Mouse (Mus musculus) adrenal gland, postnatal 36 days (tissue): ENCODE measurements around the gene Tacc2. TPM values are rescaled to one million over a fixed set of nuclear protein-coding genes. Genes with fewer than 3 reads are reported as not detected.

Experiments
- DNase-seq, 2 experiments: peaks; one replicate each; pipeline ENCODE4 v3.0.0; 2021; ENCODE audit warnings: mixed read lengths in 1 of 2
- total RNA-seq, 2 experiments: library from RNA; stranded (reverse); gene quantifications; 2 replicates each; pipeline ENCODE4 v1.2.3; 2021

The Tacc2 gene
- total RNA-seq, 2 experiments from 2014 or later = 26.6 to 35.5 TPM

DNA sequence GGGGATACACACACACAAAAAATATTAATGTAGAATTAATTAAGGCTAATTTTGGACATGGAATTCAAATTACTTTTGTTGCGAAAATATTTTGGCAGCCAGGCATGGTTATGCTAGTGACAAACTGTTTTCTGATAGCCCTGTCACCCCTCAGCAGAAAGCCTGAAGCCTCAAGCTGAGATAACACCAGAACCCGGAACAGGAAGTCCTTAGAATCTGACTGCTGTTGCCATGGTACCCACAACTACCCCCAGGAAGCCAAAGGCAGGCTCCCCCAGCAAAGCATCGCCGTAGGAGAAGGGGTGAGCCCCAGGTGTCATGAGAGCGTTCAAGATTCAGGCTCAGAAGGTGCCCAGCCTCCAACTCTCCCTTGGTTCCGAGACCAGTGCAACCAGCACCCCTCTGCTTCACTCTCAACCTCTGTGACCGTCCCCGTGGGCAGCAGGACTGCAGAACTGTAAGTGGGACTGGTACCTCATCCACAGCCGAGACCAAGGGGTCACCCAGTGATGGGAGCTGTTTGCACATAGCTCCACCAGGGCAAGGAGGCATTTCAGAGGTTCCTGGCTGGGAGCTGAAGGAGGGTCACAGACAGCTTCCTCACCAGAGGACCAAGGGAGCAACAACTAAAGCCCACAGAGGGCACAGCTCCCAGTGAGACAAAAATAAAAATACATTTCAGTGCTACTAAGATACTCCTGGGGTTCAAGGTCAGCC lies 196.8 kb downstream of the Tacc2 start, which contains the start of gene Btbd16:
Gene Btbd16 (plus strand): TSS at position 156 of the 717 bp plus-strand sequence.
- DNase-seq = no peak

DNA sequence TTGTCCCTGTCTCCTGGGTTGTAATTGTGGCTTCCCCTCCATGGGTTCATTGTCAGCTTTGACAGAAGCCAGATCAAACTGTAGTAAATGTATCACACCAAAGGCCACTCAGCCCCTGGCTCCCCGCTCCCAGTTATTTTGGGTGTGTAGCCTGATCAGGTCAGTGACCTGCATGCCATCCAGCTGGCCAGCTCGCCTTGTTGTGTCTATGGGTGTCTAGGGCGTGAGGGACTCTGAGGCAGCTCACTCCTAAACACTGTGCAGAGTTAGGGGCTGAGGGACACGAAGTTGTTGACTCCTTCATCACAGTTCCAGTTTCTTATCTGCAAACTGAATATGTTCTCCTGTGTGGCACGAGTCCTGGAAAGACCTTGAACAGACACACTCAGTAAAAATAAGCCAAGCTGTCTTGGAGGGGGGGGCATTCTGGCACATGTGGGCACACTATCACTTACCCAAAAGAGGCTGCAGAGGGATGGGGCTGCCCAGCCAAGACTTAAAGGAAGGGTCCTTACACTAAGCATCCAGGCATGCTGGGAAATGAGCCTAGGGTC lies 203.7 kb downstream of the Tacc2 start:
- DNase-seq = peak in 1 of 2 experiments; percentile 23

DNA sequence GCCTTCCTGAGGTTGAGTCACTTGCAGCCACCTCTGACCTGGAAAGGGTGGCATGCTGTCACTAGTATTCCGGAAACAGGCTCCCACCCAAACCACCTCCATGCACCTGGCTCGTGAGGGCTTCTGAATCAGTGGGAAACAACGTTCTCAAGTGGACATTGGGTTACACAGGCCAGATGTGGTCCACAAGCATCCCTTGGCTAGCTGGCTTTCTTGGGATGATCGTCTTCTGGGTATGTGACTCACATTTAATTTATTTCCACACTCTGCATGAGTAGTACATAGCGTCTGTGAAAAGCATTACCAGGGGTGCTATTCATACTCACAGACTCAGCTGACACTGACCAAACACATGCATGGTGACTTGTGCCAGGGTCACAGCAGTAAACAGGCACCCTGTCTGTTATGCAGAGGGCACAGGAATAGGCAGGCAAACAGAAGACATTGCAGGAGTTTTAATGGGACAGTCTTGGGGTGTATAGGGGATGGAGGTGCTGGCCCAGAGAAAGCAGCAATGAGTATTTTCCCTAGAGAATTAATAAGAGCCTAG lies 205.3 kb downstream of the Tacc2 start:
- no peak for DNase-seq

DNA sequence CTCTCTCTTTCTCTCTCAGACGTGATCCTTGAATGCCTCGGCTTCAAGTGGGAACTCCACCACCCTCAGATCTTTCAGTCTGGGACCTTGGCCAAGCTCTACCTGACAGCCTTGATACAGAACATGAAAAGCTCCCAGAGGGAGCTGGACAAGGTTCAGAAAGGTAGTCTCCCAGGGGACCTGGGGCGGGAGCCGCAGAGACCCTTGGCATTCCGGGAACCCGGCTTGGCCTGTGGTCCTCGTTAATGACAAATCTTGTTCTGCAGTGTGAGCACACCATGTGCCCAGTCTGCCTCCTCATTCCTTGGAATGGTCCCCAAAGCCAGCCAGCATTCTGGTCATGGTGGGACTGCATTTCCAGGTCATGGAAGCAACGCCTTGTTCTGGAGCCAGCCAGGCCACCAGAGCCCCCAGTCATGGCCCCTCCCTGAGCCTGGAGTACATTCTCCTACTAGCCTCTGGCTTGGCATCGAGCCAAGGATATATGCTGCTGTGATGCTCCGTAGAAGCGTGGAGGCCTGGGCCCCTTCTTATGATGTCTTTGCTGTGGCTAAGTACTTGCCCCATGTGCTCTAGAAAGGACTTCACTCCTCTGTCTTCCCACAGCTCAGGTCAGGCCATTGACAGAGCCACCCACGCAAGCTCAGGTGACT lies 208.8 kb downstream of the Tacc2 start:
- DNase-seq = no peak

DNA sequence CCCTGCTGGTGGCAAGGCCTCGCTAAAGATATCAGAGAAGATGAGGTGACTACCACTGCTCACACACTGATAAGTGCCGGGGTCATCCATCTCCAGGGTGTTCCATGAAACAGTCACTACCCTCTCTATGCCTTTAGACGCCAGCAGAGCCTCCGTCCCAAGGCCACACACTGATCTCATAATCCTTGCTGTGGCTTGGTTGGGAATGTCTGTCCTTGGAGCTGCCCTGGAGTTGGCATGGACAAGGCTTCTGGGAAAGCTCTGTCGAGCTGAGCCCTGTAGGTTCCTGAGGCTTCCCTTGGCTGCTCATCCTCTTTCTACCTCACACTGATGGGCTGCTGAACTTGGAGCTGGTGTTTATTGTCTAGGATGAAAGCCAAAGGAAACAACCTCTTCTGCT lies 209.5 kb downstream of the Tacc2 start:
- peak; percentile 80 to 81 for DNase-seq

DNA sequence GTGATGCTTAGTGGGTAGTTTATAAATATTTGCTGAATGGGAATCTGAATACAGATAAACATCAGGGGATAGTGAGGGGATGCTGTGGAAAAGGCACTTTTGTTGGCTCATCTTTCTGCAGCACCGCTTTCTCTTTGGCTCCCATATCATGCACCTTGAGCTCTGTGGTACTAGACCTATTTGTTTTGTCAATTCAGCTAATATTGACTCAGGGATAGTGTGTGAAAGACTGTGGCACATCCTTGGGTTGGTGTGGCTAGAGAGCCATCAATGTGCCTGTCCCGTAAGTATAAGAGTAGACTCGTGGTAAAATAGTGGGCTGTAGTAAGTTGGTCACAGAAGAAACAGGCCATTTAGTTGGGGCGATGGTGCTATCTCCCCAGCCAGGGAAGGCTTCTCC lies 210.3 kb downstream of the Tacc2 start:
- DNase-seq = no peak

DNA sequence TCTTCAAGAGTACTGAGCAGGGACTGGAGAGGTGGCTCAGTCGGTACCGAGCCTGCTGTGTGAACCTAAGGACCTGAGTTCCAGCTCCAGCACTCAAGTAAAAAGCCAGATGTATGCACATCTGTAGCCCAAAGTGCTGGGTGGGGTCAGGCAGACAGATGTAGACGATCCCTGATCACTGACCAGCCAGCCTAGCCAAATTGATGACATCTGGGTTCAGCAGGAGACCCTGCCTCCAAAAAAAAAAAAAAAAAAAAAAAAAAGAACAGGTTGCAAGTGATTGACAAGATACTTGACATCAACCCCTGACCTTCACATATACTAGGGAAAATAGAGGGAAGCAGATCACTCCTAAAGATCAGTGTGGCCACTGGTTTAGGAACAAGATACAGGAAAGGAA lies 211.7 kb downstream of the Tacc2 start:
- no peak for DNase-seq

DNA sequence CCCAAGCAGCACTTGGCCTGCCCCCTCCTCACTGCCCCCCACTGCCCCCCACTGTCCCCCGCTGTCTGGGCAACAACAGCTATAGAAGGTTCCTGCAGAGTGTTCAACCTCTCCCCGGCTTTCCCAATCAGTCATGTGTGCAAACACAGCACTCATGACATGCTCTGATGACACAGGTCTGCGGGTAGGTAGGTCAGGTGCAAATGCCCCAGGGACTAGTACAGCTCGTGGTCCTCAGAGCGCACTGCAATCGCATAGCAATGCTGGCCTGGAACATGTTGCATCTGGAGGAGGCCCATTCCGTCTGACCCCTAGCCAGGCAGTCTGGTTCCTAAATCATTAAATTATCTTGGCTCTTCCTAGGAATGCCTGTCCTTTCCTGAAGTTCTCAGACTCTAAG lies 212.2 kb downstream of the Tacc2 start:
- DNase-seq = no peak

DNA sequence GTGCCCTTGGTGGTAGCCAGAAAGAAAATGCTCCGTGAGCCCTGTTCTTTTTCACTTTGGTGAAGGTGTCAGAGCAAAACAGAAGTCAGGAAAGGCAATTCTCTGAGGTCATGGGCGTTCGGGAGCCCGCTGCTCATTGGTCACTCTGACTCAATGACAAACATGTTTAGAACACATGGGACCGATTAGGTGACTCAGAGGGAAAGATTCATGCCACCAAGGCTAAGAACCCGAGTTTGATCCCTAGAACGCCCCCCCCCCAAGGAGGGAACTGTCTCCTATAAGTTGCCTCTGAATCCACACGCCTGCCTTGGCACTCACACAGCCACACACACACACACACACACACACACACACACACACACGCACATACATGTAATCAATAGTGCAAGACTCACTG lies 216.4 kb downstream of the Tacc2 start:
- peak; percentile 17 to 27 for DNase-seq

DNA sequence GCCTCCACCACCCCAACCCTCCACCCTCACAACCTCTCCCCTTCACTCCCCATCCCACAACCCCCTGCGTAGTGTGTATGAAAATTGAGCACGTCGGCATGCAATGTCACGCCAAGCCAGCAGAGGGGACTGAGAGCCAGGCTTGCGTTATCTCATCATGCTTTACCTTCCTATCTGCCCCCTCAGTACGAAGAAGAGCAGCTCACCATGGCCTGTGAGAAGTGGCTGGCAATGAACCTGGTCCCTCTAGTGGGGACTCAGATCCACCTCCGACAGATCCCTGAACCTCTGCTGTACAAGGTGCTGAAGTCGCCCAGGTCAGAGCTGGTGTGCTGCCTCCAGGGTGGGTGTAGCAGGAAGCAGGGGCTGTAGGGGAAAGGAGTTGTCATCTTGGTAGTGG lies 219.5 kb downstream of the Tacc2 start:
- no peak for DNase-seq

DNA sequence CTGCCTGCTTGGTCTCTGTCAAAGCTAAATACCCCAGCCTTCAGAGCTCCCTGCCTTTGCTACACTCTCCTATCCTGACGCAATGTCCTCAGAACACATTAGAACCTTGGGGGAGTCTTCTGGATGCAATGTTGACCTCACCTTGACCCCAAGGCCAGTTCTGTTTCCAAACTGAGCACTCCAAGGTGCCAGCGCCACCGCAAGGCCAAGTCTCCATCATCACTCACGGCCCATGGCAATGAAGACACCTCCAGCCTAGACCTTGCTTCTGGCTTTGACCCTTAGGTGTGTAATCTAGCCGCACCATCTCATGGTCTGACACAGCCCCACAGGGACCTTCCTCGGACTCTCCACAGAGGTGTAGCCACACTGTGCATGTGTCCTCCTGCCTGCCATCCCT lies 220.3 kb downstream of the Tacc2 start:
- no peak for DNase-seq

DNA sequence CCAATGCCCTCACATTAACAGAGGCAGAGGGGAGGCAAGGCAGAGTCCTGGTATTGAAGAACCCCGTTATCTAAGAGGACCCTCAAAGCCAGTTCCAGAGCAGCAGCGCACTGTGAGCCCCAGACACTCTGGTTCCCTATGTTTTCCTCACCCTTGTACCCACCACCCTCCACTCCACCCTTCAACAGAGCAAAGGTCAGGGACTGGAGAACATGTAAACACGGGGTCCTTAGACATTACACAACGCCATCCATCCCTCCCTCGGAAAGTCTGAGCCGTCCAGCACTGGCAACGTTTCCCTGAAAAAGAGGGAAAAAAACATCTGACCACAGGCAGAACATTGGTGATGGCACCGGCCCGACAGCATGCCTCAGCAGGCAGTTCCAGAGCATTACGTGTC lies 222.2 kb downstream of the Tacc2 start:
- DNase-seq = no peak

DNA sequence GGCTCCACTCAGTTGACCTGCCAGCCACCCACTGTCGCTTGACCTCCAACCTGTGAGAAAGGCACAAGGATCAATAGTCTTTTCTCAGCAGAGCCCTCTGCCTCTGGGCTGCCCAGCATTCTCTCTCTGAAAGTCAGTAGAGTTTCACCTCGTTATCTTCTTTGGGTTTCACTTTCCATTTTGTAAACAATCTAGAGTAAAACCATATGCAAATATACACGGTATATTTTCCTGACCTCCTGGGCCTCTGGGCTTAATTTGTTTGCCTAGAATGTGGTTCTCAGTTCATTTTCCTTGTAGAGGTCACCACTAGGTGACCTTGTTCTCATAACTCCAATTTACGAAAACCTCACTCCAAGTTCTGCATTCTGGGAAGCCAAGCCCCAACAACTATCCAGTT lies 223.4 kb downstream of the Tacc2 start:
- no peak for DNase-seq

DNA sequence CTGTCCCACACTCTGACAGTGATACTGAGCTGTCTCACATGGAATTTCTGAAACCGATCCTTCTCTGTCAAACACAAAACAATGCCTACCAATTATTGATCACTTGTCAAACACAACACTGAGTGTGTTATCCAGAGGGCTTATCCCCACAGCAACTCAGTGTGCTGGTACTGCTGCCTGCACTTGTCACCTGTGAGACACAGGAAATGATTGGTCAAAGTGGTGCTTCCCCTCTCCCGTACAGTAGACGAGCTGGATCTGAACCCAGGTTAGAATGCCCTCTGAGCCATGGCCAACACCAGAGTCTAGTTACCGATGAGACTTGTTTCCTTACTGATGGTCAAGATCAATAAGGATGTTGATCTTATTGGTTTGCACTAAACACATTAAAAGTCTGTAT lies 224.6 kb downstream of the Tacc2 start:
- no peak for DNase-seq

DNA sequence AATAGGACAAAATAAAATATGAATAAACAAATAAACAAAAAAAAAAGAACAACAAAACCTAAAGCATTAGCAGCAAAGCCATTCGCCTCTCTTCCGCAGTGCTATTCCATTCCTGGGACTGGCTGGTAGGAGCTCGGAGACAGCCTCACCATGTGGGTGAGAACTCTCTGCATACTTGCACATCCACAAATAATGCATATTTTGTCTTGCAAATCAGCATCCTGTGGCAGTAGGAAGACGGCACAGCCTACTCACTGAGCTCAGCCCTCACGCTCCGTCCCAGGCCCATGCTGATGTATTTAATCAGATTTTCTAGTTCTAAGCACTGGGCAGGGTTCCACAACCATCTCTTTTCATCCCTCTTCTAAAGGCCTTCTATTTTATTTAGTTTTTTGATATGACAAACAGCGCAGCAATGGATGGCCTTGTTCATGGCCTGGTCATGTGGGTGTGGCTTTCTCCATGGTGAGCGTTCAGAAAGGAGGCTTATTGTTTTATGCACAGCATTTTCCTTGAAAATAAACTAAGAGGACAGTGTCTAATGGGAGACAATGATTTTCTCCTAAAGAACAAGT lies 226.1 kb downstream of the Tacc2 start:
- DNase-seq = peak; percentile 55 to 65

DNA sequence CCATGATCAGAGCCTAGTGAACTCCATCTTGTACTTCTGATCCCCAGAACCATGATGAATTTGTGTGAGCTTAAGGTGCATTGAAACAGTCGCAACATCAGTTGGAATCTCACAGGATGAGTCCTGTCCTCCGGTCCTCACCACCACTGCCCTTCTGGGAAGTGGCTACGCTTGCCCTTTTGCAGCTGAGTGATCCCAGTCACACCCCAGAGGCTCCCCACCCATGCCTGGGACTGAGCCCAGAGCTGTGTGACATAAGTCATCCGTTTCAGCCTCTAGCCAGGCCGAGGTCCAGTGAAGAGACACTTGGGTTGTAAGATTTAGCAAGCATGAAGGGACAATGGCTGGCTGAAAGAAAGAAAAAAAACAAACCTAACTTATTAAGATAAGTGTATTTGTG lies 227.8 kb downstream of the Tacc2 start:
- DNase-seq = no peak

DNA sequence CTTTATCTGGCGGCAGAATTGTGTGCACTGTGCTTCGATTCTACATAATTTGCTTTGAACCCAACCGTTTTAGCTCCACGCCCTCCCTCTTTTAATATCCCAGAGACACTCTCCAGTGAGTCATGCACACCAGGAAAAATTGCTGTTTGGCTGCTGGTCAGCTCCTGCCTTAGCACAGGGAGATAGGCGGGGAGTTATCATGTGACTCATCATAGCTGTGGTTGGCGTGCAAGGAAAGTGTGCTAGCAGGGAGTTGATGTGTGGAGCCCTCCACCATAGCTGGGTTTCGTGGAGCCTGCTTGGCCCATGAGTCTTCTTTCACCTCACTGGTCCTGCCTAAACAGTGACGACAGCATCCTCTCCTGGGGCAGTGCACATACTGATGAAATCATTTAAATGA lies 230.5 kb downstream of the Tacc2 start:
- DNase-seq = peak; percentile 80 to 83

DNA sequence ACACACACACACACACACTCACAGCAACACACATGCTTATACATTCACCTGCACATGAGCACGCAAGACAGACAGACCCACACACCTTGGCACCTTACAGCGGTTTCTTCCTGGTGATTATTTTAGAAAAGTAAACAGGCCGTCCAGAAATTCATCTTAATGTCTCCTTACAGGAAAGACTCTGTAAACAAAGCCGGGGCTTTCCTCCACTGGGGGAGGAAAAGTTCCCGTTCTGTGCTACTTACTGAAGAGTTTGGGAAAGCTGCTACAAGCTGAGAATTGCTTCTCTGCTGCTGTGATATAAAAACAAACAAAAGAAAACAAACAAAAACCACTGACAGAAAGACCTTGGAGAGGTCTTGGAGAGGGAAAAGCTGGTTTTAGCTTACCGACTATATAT lies 231.5 kb downstream of the Tacc2 start:
- no peak for DNase-seq

DNA sequence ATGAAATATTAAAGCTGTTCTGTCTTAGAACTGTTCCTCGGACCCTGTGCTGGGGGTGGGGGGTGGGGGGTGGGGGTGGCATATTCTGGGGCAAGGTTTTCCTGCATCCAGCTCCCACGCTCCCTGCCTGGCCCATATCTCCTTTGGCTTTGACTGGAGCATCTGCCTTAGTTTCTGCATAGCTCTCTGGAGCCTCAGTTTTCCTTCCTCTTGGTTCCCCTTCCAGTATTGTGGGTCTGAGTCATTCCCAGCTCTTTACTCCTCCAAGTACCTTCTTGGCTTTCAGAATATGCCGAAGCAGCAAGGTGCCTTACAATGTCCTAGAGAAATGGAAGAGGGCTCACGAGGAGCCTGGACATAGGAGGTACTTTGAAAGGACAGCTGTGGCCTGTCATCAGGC lies 233.0 kb downstream of the Tacc2 start:
- no peak for DNase-seq

DNA sequence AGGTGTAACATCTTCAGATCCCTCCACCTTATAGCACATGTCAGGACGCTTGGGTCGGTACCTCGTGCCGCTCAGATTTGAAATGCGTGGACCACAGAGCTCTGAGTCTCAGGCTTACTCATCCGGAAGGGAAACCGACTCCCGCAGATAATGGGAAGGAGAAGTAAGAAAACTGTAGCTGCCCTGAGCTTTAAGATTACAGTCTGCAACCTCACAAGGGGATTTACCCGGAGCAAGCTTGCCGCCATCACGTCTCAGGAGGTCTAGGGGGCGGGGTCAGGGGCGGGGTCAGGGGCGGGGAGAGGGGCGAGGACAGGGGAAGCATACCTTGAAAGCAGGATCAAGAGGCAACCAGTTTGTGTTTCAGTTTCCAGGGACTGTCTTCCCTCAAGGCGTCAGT lies 235.2 kb downstream of the Tacc2 start:
- DNase-seq = no peak
